Mouse (Mus musculus): ENCODE measurements around the gene Lurap1l.

Gene Lurap1l

DNA sequence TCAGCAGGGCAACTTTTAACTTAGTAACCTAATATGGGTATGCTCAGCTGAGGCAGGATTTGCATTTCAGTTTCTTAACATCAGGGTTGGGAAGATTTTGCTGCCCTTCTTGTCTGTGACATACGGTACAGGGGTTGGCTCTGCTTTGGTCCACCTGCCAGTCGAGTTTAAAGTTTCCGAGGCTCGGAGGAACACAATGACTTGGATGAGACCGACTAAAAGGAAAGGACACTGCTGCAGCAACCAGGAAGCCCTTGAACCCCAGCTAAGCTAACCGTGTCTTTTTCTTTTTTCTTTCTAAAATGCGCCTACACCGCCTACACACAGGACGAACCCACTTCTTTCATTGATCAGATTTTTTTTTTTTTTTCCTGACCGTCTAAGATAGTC lies at the start of gene Lurap1l:
Gene Lurap1l, plus strand, starts transcription at position 166 of the 390 bp plus-strand sequence.
- peak; percentile 33 for DNase-seq (ENCODE audit: extremely low spot score, low read depth, low spot score)

- DNase-seq (ENCODE audit: extremely low spot score, low read depth, low spot score): no peak
Measured at GRCm38 (mm10) chr4:80862962-80863361, 47.5 kb upstream of the Lurap1l start.

GRCm38 (mm10) chr4:80863906-80864305 lies 46.5 kb upstream of the Lurap1l start:
- DNase-seq (ENCODE audit: extremely low spot score, low read depth, low spot score): no peak

DNA sequence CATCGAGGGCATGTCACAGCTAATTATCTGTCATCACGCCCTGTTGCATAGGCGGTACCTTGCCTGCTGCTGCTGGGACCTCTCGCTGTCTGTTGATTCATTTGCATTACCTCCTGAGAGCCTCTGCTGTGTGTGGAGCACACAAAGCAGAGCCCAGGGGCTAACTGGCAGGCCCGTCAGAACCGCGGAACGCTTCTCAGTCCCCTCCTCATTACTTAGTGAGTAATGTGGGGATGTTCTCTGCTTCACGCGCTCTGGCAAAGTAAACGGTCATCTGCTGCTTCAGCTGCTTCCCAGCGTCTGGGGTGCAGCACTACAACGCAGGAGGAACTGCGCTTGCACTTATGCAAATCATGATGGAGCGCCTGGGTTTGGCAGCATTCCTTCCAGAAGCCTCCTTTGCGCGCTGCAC lies 45.9 kb upstream of the Lurap1l start:
- no peak for DNase-seq (ENCODE audit: extremely low spot score, low read depth, low spot score)

GRCm38 (mm10) chr4:80866065-80866464 lies 44.4 kb upstream of the Lurap1l start:
- DNase-seq (ENCODE audit: extremely low spot score, low read depth, low spot score): no peak

DNA sequence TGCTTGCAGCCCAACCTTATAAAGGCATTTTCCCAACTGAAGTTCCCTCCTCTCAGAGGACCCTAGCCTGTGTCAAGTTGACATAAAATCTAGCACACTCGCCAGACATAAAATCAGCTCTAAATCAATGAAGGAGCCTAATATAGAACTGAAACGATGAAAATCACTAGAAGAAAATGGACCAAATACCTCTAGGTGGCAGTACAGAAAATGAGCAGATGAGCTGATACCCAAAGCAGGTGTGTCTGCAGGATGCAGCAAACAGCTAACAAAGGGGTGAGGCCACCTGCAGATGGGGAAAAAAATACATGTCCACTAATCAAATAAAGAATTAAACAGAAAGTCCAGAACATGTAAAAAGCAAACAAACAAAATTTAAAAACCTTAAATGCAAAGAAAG lies 40.8 kb upstream of the Lurap1l start:
- DNase-seq (ENCODE audit: extremely low spot score, low read depth, low spot score): no peak

- DNase-seq (ENCODE audit: extremely low spot score, low read depth, low spot score): peak; percentile 18
Measured at GRCm38 (mm10) chr4:80872847-80873644, 37.4 kb upstream of the Lurap1l start.

DNA sequence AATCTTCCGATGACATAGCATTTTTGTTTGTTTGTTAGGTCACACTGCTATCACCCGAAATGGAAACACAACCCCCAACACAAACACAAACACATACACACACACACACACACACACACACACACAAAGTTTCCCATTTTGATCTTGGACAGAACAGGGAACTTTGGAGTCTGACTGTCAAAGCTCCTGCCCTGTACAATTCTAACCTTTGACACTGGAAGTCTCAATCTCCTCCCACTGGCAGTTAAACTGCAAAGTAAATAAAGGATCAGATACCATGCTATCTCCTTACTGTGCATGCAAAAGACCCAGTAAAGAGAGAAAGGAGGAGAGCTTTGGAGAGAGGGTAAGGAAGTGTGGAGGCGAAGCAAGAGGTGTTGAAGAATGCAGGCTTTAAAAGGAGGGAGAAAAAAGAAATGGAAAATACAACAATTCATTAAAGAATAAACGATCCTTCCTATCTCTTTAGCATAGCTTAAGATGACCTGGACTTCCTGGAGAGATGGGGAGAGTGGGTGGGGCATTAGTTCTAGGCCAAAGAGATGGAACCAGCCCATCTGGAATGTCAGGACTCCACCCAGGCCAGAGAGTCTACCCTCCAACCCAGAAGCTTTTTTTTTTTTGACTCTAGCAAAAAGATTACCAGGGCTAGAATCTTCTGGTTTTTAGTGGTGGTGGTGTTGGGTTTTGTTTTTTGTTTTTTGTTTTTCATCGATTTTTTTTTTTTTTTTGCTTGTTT lies 36.2 kb upstream of the Lurap1l start:
- DNase-seq (ENCODE audit: extremely low spot score, low read depth, low spot score): no peak

DNA sequence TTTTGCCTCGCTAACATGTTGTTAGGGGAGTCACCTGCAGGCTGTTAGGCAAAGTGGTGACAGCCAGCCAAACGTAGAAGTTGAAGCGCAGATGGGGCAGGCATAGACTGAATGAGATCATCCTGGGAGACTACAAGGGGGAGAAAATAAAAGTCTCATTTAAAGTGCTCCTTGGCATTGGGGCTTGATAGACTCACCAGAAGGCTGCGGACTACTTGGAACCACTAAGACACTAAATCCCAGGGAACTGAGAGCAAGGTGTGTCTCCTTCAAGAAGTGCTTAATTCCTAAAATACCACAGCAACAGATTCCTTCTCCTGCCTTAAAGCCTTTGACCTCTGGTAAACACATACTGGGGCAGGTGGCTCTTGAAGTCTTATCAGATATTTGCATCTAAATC lies 35.4 kb upstream of the Lurap1l start:
- no peak for DNase-seq (ENCODE audit: extremely low spot score, low read depth, low spot score)

DNA sequence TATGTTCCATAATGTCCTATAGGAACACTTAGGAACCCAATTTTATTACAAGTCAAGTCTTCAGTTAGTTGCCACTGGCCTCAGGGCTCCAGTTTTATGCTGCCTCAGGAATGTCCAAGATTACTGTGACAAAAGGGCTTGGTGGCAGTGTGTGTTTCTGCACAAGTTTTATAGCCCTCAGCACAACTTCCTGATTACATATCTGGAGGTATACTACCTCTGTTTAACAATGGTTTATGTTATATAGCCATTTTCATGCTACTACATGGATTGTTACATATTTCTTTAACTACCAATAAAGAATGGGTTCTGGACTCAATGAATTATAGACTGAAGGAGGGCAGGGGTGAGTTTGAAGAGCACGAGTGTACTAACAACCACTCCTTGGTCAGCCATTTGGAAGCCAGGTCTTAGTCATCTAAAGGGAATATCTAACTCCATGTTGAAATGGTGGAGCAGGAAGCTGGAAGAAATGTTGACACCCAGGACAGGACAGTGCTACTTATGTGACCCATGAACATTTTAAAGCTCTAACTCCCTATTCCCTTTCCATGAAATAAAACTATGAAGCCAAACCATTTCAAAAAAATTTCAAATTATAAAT lies 28.3 kb upstream of the Lurap1l start:
- no peak for DNase-seq (ENCODE audit: extremely low spot score, low read depth, low spot score)

DNA sequence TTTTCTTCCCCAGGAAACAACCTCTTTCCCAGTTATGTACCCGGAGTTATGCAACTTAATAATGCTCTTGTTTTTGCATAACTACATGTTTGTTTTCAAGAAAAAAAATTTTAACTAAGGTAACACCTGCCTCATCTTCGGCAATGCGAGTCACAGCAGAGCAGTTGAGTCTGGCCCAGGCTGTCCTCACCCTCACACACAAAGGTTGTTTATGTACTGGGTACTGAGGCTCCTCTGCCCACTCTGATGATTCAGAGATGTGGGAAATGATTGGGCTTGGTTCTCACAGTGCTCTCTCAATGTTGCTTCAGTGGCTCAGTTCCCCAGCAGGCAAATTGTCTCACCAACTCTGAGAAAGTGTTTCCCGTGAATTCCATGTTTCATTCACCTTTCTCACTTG lies 23.8 kb upstream of the Lurap1l start:
- no peak for DNase-seq (ENCODE audit: extremely low spot score, low read depth, low spot score)

DNA sequence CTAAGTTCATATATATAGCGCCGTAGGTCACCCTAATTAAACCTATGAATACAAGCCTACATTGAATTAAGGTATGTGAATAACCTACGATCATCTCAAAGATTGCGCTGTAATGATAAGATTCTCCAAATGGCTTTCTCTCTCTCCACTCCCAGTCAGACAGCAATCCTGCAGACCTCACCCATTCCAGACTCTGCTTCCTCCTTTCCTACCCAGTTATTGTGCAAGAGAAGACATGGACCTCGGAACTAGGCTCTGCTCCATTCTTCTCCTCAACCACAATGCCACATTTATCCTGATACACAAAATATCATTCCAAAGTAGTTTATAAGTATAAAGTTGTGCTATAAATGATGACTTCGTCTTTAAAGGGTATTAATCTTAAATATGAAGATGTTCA lies 19.4 kb upstream of the Lurap1l start:
- no peak for DNase-seq (ENCODE audit: extremely low spot score, low read depth, low spot score)

DNA sequence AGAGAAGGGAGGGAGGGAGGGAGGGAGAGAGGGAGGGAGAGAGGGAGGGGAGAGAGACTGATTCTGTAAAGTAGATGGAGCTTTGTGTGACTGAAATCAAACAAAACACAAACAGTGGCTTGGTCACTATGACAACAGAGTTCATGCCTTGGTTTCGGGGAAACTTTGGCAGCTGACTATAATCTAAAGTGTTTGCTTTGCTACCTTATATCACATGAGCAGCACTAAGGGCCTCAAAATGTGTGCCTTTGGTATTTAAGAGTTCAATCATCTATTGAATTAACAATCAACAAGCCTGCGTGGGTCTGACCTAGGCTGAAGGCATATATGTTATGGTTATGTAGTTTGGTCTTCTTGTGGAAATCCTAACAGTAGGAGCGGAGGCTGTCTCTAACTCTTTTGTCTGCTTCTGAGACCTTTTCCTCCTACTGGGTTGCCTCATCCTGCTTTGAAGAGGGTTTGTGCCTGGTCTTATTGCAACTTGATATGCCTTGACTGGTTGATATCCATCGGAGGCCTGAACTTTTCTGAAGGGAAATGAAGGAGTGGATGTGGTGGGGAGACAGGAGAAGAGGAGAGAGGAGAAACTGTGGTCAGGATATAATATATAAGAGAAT lies 15.1 kb upstream of the Lurap1l start:
- no peak for DNase-seq (ENCODE audit: extremely low spot score, low read depth, low spot score)

DNA sequence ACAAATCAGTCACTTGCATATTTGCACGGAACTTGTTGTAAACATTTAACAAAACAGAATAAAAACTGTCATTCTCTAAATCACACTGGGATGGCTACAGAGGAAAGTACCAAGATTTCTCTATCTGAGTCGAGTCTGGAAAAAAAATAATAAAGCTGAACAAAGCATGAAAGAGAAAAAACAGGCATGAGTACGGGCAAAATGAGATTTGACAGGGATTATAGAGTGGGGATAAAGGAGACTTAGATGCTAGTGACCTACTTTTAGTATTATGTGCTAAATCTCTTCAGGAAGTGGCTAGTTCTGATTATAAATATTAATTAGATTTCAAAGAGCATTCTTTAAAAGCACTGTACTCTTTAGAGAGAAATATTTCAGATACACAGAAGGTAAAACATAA lies 3.7 kb upstream of the Lurap1l start:
- no peak for DNase-seq (ENCODE audit: extremely low spot score, low read depth, low spot score)

DNA sequence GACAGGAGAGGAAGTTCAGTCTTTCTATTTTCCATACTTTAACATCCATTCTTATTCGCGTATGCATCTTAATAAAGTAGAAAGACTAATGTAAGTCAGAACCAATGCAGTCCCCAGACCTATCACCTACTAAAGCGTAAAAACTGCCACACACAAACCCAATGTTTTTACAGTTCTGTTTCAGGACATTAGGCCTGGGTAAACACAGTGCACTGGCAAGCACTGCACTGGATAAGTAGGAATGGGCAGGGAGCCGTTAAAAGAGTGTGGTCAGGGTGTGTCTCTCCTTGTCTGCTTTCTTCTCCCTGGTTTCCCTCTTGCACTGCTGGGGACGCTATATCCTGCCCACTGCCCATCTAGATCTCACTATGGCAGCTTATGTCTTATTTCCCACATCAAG lies 2.5 kb upstream of the Lurap1l start:
- DNase-seq (ENCODE audit: extremely low spot score, low read depth, low spot score): no peak

- DNase-seq (ENCODE audit: extremely low spot score, low read depth, low spot score): no peak
Measured at GRCm38 (mm10) chr4:80908902-80909301, 1.5 kb upstream of the Lurap1l start.

DNA sequence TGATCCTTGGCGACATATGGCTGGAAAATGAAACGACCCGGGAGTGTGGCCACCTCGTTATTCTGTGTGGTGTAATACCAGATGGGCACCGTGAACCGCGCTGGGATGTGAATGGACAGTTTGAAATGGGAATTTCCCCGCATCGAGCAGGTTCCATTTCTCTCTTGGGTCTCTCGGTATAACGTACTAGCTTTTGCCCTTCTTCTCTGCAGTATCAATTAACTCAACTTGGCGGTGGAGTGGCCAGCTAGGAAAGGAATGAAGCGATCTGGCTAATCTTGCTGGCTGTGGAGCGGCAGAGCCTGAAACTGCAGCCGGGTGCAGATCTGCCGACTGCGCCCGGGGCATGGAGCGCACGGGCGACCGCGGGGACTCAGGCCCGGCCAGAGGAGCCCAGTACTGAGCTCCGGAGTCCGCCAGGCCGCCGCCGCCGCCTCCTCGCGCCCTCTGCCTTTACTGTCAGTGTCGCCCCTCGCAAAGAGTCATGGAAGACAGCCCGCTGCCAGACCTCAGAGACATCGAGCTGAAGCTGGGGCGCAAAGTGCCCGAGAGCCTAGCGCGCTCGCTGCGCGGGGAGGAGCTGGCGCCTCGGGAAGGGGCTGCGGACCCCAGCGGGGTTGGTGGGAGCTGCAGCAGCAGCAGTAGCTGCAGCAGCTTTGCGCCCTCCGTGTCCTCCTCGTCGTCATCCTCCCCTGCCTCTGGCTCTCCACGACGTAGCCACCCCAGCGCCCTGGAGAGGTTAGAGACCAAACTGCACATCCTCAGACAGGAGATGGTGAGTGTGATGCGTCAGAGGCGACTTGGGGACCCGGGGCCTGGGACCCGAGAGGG lies 640 bp downstream of the Lurap1l start:
- DNase-seq (ENCODE audit: extremely low spot score, low read depth, low spot score): no peak

DNA sequence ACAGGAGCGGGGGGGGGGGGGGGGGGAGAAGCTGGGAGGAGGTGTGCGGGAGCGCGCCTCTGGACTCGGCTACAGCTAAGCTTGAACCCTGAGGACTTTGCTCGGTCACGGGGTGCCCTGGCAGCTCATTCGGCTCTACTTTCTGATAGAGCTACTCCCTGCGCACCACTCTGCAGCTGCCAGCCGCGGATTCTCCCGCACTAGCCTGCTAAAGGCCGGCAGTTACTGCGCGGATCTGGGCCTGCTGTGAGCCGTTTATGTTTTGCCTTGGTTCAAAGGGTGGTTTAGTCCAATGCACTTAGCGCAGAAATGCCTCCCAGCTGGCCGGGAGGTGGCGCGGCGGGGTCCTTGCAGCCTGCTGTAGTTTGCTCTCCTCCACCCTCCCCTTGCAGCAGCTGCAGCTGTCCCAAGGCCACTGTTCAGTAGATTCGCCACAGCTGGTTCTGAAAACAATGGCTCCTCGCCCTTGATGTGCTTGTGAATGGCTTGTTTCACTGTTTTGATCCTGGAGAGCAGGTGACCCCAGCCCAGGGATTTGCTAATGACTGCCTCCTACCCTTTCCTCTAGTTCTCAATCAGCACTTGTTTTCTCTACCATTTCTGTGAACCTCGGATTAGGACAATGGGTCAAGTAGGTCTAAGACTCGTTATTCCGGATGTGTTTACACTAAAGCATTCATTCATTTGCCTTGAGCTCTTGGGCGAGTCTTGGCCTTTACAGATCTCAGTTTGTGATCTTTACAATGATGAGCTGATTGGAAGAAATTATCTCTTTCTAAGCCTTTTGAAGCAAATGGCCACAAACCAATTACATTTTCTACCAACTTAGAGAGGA lies 1.5 kb downstream of the Lurap1l start:
- peak; percentile 50 for DNase-seq (ENCODE audit: extremely low spot score, low read depth, low spot score)

- no peak for DNase-seq (ENCODE audit: extremely low spot score, low read depth, low spot score)
Measured at GRCm38 (mm10) chr4:80915211-80915610, 4.8 kb downstream of the Lurap1l start.

- DNase-seq (ENCODE audit: extremely low spot score, low read depth, low spot score): no peak
Measured at GRCm38 (mm10) chr4:80916695-80917094, 6.2 kb downstream of the Lurap1l start.
